Mouse (Mus musculus) T-helper 2 cell (primary cell): ENCODE data around the gene Smim20.

Source experiments
- in situ Hi-C: fragments of 300-600 bp; cut with MboI, MseI; formaldehyde crosslinking; loops from one replicate; pipeline ENCODE4 v1.15.1; 2025; ENCODE audit warnings: high pct_unique_total_duplicates

Smim20 gene

DNA sequence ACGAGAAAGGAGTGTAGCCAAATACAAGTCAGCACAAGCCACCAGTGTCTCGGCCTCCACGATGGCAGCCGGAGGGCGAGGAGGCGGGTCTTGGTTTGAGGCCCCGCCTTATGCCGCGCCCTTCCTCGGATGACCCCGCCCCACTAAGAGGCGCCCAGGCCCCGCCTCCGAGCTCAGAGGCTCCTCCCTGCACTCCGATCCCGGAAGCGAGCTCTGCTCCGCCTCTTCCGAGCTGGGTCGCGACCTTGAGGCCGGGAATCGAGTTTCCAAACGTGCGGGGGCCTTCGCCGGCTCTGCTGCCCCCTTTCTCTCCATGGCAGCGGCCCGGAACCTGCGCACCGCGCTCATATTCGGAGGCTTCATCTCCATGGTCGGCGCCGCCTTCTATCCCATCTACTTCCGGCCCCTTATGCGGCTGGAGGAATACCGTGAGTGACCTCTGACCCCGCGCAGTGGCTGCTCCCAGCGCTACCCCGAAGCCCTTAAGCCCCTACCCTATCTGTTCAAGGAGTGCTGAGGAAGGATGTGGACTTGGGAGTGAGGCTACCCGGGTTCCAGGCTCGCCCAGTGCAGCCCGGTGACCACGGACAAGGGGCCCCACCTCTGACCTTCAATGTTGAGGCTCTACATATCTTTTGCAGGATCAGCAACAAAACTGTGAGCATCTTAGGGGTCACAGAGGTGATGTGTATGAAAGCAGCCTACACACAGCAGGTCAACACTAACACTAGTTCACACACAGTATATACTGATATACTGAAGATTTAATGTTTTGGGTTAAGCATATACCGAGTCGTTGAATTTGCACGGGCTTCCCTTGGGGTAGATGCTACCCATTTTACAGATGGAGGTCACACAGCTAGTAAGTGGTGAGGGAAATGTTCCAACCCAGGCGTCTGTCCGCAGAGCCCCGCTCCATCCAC lies at the start of gene Smim20:
Smim20 (plus strand) TSS at position 153 of the 923 bp plus-strand sequence.
- in situ Hi-C loops, result no loop called here

DNA sequence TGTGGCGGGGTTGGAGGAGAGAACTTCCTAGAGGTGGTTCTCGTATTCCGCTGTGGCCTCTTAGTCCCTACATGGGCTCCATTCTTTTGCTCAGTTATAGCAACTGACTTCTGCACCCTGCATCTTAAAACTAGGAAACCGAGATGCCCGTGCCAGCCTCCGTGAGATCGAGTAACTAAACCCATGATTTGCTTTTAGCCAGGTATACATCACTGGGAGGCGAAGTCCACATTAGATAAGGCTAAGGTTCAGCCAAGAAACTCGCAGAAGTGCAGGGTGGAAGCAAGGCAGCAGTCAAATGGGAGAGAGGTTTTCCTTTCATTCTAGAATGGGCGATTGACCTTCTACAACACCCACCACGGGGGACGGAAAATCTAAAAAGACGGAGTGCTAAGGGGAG lies 41.4 kb upstream of the Smim20 start:
- in situ Hi-C loops, result no loop called here

DNA sequence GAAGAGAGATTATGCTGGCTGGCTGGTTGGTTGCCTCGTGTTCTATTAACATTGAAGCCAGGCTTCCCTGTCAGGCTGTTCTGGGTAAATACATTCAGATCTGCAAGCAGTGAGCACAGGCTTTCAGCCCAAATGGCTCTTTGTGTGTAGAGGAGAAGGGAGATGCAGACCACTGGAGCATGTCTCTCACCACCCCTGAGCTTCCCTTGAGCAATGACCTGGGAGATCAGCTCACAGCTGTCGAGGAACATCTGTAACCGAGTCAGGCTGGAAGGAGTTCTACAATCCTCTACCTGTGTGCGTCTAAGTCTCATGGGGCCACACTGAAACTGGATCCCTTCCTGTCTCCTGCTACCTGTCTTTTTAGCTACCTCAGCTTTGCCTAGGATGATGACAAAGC lies 36.3 kb upstream of the Smim20 start:
- in situ Hi-C loops, result no loop called here

DNA sequence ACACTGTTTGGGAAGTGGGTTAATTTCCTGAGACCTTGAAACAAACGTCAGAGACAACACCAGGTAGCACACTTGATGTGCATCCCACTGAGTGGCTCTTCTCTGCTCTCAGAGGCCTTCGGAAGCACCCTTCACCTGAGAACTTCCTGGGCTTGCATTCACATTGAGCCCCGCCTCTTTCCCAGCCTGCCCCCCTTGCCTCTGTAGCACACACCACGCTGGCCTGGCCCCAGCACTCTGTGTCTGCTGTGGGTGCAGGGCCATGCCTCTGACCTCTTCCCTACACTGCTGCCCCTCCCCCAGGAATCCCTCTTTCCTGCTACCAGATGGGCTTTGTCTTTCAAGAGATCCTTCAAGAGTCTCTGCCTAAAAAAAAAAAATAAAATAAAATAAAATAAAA lies 31.3 kb upstream of the Smim20 start:
- in situ Hi-C loops, result no loop called here

DNA sequence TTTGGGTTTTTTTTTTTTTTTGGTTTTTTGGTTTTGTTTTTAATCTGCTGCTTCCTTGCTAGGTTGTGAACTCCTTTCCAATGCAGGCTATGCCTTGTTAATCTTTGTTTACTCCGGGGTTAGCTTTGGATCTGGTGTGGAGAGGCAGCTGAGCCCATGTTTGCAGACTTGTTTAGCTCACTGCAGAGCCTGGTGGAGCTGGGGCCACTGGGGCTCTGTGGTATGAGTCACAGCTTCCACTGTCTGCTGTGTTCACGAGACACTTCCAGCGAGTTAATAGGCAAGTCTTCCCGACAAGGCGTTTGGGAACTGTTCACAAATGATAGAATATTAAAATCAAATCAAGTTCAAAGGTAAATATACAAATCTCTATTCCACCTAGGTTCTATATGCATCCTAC lies 30.7 kb upstream of the Smim20 start:
- in situ Hi-C loops, result no loop called here

DNA sequence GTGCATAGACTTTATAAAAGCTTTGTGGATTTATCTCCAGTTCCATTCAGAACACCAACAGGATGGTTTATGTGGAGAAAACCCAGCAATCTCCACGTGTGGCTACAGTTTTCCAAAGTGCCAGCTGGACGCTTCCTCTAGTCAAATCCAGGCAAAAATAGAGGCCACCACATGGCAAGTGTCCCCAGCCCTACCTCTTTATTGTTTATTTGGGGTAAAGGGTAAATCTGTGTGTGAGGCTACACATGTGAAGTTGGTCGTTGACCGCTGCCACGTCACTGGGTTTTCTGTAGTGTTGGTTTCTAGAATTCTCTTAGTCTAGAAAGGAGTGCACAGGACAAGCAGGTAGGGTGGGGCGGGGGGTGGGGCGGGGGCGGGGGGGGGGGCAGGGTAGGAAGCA lies 30.1 kb upstream of the Smim20 start:
- in situ Hi-C loops, result no loop called here

DNA sequence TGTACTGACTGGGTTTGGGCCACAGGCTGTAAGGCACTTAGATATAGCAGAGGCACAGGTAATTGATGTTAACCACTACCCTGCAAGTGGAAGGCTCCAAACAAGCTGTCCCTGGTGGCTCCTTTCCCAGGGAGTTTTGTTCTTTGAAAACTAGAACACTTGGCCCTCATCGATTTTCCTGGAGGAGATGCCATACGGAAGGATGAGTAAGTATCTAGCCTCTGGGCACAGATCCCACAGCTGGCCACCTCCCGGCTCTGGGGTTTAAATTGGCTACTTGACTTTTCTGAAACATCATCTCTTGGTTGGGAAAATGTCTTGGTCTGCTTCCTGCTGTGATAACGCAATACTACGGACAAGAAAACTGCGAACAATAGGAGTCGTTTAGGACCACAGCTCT lies 28.1 kb upstream of the Smim20 start:
- in situ Hi-C loops, result no loop called here

DNA sequence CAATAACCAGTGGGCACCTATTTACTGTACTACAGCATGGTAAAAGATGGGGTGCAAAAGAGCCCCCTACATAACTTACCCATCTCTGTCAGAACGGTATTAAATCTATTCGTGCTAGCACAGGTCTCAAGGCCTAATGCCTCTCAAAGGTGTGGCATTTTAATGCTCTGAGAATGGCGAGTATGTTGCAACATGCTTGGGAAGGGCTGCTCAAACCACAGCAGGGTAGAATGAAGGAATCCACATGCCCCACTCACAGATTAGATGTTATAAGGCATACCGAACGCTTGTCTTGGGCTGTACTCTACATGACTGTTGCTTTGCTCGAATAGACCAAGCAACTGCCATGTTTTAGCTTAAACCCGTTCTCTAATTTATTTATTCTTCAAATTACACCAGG lies 27.7 kb upstream of the Smim20 start:
- in situ Hi-C loops, result no loop called here

DNA sequence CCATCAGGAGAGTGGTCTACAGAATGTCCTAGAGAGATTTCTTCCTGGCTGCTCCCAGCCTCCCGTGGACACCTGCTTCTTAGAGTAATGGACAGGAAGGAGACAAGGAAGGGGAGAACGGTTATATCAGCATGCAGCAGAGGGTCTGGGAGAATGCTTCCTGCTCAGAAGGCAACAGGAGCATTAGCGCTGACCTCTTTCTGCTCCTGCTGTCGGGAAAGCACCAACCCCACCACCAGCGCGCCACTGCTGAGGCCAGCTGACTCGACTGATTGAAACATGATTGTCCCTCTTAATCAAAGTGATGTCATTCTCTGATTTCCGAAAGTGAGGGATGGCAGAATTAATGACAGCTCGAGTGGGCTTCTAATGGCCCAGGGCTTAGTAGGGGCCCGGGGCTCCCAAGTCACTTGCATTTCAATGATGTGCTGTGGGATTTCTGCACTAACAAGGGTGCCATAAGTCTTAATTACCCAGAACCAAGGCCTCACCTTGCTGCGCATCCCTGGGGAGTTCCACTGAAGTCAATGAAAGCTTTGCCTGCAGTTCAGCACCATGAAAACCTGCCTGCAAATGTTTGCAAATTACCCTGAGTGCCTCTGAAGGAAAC lies 26.9 kb upstream of the Smim20 start:
- in situ Hi-C loops, result no loop called here

DNA sequence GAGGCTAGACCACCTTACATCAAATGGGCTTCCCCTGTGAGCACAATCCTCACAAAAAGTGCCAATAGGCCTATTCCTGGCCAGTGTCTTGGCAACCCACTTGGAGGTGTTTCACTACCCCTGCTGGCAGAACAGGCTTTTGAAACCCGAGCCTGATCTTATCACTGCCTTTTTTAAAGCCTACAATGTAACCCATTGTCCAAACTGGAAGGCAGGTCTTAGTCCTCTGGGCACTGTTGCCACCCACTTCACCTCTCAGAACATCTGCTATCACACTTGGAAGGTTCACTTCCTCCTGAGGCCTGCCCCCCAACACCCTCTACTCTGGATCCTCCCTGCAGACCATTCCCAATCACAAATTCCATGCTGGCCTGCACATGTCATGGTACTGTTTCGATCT lies 25.8 kb upstream of the Smim20 start:
- in situ Hi-C loops, result no loop called here

DNA sequence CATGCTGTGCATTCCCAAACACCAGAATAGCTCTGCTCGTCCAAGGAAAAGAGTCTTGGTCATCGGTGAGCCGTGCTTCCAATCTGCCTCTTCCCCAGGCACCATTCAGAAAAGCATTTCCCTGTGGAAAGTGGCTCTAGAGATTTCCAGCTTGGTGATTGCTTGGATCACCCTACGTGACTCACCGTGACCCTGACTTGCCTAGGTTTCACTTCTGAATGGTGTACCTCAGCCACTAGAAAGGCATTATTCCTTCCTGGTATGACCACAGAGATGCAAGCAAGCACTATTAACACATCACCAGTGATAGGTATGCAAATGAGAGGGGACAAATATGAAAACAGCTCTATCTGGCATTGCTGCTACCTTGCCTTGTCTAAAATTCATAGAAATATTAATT lies 24.9 kb upstream of the Smim20 start:
- in situ Hi-C loops, result no loop called here

DNA sequence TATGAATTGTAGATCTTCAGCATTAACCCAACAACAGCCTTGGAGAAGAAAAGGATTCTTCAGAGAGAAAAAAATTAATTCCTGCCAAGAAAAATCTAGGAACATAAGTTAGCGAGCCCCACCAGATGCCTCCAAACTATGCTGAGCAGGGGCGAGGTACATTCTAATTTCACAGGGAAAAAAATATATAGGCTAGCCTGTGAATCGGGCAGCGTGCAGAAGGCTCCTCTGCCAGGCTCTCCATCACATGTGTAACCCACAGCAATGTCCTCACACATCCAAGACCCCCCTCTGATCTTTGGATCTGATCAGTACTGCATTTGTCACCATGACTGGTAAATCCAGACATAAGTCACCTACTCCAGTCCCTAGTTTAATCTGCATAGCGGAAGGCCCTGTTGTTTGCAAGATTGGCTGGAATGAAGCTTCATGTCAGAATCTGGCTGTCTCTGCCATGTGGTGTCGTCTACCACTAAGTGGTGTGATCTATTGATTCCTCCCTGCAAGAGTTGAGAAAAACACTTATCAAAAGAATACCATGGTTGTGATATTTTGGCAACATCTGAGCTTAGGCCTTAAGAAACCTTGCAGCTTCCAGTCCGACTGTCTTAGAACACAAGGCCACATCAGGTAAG lies 23.9 kb upstream of the Smim20 start:
- in situ Hi-C loops, result no loop called here

DNA sequence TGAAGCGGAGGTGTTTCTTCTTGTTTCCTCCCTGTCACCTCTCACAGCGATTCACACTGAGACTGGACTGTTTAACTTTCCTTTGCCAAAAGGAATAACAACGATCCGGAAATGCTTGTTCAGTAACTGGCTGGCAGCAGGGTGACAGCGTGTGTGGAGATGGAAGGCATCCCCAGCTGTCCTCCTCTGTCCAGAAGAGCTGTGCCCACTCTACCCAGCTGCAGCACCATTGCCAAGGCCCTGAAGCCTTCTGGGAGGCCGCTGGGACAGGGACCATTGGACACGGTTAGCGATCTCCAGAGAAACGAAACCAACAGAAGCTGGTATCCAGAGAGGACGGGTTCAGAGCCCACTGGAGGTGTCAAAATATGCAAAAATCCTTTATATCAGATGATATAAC lies 22.9 kb upstream of the Smim20 start:
- in situ Hi-C loops, result no loop called here

DNA sequence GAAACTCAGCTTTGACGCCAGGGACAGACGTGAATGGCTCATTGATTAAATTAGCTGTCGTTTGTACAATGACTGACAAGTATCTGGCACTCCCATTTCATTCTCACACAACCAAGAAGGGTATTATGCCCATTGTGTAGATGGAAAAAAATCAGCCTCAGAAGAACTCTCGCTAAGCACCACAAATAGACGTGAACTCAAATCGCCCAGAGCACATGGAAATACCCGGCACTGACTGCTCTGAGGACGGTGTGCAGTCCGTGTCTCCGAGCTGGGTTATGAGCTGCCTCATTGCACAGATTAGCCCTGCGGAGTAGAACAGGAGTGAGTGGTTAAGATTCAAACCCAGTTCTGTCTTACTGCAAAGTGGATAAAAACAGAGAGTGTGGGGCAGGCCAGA lies 18.4 kb upstream of the Smim20 start:
- in situ Hi-C loops, result no loop called here

DNA sequence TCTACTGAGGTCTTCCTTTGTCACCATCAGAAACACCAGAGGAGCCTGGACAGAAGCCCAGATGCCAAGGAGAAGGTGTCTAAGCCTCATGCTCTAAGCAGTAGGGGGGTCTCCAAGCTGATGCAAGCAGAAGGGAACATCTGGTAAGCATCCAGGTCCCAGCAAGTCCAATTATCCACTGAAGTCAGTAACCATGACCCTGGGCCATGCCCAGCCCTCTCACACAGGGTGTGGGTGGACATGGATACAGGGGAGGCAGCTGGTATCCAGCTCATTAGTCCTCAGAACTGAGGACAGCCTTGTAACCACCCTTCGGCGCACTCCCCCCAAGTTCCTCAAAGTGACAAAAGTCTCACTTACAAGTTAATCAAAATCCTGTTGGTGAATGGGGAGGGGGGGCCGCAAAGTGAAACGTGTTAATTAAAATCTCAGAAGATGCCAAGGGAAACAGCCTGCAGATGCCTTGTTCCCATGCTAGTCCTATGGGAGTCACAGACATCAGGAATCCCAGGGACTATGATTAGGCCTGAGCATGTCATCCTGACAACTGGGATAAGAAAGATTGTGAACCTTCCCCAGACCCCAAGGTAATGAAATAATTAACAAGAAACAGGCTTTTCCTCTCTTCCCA lies 17.3 kb upstream of the Smim20 start:
- in situ Hi-C loops, result no loop called here

DNA sequence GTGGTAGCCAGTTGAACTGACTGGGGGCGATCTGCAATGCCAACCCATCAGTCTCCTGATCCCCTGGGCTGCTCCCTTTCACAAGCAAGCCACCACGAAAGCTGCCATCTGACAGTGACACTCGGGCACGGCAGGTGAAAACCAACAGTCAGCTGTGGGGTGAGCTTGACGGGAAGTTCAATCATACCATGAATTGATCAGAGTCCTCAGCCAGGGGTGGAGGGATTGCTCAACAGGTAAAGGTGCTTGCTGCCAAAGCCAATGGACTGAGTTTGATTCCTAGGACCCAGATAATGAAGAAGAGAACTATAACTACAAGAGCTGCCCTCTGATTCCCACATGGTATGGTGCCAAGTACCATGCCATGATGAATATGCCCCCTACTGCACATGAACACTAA lies 12.7 kb upstream of the Smim20 start:
- in situ Hi-C loops, result no loop called here

DNA sequence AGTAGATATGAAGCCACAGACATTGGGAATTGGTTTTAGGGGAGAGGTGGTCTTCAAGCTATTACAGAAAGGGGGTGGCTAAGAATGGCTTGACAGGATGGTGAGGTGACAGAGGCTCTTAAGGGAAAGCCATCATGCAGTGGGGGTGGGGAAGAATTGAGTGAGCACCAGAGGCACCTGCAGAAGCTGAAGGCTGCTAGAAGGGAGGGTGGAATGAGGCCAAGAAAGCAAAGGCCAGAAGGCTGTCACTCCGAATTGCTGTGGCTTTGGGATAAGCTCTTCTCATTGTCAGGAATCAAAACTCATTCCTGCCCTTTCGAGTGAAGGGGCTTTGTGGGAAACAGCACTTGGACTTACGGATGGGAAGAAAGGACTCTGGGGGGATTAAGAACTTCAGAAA lies 12.1 kb upstream of the Smim20 start:
- in situ Hi-C loops, result no loop called here

DNA sequence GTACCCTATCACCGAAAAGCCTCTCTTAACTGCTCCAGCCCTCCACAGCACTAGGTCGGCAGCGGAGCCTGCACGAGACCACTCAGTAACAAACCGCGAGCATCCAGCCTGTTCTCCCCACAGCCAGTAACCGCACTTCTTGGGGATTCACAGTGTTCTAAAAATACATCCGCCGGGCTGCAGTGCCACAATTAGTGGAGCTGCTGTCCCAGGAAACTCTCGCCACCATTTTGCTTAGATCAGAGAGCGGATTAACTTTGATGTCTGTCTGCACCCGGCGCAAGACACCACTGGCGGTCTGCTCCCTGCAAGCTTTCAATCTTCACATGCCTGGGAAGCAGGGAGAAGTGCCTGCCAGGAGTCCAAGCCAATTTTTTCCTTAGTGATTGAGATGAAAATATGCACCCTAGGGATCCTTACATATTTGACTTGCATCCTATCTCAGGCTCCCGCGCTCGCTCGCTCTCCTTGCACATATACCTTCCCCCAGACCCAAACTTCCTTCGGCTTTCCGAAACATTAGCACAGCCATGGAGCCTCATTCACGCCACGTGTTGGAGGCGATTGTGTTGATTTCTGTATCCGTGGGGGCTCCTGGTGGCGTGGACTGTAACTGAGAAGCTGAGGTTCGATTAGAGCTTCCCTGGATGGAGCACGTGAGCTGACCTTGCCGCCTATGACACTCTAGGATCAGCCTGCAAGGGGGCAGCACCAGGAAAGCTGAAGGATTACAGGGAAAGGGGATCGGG lies 8.7 kb upstream of the Smim20 start:
- in situ Hi-C loops, result no loop called here

DNA sequence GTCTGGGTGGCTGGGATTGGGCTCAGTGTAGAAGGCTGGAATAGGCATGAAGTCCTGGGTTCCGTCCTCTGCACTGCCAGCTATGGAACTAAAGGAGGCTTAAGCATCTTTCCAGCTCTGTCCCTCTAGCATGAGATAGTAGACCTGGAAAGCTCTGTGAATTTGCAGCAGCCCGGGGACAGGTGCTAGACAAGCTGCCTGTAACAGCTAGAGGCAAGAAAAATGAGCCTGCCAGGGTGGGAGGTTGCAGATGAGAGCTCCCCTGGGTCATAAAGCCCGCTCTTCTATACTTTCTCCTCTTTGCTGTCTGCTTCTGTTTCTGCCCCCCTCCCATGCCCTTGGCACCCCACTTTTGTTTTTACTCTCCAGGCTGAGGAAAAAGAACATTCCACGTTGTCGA lies 7.0 kb upstream of the Smim20 start:
- in situ Hi-C loops, result no loop called here

DNA sequence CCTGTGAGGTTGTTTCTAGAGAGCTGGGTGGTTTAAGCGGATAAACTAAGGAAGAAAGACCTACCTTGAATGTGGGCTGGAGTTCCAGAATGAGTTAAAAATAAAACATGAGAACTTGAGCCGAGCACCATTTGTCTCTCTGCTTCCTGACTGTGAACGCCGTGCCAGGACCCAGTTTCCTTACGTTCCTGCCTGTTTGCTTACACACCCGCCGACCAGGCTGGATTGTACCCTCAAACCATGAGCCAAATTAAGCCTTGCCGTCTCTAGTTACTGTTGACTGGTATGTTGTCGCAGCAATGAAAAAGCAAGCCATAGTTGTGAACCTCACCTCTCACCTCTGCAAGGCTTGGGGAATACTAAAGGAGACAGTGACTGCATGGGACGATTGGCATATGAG lies 4.9 kb upstream of the Smim20 start:
- in situ Hi-C loops, result no loop called here

DNA sequence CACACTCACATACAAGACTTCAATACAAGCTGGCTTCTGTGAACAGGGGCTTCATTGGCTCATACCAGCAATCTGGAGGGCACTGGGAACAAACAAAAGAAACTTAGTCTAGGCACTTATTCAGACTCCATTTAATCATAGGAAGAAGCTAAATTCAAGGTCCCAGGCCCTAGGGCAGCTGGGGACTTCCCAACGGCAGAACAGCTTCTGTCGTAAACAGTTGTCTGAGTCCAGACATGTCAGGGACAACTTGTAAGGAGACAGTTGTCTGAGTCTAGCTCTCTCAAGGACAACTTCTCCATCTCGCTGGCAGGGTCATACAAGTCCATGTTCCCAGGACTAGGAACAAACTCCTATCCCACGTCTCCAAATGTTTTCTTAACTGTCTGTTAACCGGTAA lies 2.8 kb upstream of the Smim20 start:
- in situ Hi-C loops, result no loop called here

DNA sequence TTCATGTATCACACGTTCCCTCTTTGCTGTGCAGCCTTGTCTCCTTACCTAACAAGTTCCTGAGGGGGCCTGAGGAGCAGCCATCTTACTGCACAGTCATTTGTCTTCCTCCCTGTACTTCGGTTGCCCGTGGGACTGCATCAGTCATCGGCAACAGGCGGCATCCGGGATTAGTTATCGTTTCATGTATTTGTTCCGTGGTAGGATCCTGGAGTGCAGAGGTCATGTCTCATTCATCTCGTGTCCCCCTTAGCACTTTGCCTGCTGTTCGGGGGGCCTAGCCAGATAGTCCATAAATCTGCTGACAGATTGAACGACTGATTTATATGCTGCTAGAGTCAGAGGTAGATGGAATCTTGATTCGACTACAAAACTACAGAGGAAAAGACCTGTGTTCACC lies 1.1 kb upstream of the Smim20 start:
- in situ Hi-C loops, result no loop called here
